Mouse (Mus musculus) ES-CJ7 (cell line): ENCODE measurements around the gene Cmip.
A peak's percentile ranks its signal among the peaks of the same experiment; 100 is the strongest.

ENCODE experiments used
- DNase-seq: peaks from one replicate; pipeline ENCODE4 v3.0.0; 2011; ENCODE audit warnings: low read depth, low spot score

Gene Cmip

DNA sequence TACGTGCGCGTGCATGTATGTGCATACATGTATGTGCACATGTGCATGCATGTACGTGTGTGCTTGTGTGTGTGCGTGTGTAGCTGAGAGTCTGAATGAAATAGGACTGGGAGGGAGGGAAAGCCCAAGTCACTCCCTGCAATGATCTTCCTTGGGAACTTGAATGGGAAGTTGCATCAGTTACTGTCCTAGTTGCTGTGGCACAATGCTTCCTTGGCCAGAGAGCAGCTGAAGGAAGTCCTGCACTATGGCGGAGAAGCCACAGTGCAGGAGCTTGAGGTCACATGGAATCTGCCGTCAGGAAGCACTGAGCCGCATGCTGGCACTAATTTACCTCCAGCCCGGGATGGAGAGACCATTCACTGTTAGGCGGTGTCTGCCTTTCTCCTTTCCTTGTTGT, 37.9 kb downstream of the Cmip start:
- no peak for DNase-seq

DNA sequence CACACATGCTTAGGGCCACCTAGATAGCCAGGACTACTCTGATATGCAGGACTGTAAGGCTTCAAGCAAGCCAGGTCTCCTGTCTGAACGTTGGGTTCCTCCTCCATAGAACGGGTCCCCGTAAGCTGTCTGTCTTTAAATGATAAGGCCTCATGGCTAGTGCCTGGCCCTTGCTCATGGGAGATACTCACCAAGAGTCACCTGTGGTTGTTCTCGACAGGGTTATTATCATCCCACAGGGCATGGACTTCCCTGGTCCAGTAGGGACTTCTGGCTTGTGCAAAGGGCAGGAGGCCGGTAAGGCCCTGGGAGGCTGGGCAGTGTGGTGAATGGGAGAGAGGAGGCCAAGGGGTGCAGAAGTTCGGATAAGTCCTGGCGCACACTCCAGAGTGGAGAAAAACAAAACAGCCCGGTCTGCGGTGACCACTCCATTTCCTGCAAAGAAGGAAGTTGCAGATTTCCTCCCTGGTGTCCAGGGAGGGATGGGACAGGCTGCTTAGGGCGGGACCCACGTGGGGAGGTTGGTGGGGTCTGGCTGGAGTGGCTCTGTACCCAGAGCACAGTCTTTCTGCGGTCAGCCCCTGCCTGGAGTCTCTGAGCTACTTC, 41.2 kb downstream of the Cmip start:
- DNase-seq, result no peak

DNA sequence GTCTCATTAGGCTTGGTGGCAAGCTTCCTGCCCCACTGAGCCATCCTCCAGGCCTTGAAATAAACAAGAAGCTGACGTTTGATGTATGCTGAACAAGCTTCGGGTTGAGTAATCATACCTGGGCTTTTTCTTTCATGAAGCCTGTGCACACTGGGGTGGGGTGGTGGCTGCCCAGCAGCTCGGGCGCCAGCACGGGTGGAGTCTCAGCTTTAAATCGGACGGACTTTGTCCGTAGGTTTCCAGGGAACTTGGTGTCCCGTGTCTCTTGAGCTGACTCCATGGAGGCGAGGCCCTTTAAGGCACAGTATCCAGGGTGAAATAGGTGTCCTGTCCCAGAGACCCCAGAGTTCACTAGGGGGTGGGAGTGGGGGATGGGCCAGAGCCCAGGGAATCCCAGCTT, 42.3 kb downstream of the Cmip start:
- no peak for DNase-seq

DNA sequence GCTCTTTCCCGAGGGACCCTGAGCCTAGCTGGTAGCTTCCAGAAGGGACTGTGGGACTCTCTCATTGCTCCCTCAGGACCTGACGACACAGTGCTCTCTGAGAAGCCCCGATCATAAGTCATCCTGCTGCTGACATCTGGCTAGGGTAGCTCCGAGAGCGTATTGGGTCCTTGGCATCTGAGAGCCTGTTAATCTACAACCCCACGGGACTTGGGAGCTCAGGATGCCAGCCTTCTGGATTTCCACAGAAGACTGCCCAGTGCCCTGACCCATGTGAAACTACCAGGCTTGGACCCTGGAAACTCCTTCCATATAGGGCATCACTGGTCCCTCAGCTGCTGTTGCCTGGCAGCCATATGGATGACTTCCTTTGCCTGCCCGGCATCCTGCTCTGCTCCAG, 43.3 kb downstream of the Cmip start:
- no peak for DNase-seq

DNA sequence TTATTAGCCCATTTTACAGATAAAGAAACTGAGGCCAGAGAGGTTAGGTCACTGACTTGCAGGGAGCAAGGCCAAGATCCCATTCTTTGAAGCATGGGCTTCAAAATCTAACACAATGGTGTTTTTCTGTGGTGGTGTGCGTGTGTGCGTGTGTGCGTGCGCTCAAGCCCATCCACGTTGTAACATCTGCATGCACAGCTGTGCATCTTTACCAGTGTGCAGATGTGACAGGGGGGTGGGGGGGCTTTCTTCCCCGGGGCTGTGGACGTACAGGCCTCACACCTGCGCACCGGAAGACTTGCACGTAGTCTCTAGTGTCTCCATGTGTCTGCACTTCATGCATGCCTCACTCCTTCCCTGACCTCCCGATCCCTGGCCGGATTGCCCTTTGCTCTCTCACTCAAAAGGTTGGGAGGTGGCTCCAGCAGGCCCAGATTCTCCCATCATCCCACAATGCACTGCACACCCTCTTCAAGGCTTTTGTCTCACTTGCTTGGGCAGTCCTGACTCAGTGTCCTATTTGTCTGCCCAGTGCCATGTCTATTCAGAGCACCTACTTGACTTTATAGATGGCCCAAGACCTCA, 44.7 kb downstream of the Cmip start:
- no peak for DNase-seq

DNA sequence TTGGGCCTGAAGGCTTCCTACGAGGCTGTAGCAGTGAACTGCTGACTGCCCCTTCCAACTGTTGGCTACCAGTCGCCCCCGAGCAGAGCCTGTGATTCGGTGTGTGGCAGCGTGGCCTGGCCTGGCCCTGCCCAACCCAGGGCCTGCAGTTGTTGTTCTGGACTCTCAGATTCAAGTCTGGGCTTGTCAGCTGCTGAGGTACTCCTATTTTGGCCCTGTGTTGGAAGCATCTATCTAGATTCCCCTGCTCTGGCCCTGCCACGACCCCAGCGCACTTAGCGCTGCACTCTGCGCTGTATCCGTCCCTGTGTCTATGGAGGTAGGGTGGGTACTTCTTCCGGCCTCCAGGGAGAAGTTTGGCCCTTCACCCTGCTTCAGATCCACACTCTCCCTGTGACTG, 45.2 kb downstream of the Cmip start:
- DNase-seq, result no peak

DNA sequence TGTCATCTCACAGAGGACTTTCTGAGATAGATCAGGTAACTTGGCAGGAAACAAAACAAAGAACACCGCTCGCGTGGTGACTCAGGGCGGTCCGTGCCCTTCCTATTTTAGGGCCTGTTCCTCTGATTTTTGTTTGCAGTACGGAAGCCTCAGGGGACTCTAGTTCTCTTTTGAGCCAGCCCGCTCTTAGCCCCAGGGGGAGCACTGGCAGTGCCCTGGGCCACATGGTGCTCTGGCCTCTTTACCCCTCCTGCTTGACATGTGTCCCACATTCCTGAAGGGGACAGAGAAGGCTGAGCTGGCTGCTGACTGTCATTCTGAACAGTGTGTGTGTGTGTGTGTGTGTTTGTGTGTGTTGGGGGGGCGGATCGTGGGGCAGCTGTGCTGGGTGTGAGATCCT, 46.8 kb downstream of the Cmip start:
- DNase-seq, result no peak

DNA sequence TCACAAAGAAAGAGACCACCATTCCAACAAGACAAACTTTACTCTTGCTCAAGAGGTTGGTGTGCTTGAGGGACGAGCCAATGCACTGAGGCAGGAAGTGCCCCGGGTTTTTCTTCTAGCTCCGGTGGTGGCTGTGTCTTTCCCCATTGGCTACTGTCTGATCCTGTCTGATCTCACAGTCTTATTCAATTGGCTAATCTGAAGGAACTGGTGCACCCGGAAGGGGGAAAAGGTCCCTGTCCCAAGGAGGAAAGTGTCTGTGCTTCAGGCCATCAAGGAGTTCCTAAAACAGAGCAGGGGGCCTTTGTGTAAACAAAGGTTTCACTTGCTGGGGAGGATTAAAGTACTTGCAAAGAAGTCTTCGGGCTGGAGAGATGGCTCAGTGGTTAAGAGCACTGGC, 48.5 kb downstream of the Cmip start:
- peak; percentile 63 for DNase-seq

DNA sequence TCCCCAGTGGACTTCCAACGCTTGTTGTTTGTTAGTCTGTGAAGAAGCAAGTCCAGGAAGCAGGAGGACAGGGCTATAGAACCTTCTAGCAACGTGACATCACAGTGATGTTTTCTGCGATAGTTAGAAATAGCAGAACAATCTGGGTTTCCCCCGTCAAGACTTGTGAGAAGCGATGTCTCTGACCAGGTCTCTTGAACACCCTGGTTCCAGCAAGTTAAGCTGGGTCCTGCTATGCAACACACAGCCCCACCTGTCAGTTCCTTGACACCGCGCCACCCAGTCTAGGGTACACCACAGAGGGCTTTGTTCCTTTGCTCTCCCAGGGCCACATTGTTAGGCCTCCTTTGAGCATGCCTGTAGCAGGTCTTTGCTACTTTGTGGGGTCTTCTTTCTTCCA, 49.9 kb downstream of the Cmip start:
- no peak for DNase-seq

DNA sequence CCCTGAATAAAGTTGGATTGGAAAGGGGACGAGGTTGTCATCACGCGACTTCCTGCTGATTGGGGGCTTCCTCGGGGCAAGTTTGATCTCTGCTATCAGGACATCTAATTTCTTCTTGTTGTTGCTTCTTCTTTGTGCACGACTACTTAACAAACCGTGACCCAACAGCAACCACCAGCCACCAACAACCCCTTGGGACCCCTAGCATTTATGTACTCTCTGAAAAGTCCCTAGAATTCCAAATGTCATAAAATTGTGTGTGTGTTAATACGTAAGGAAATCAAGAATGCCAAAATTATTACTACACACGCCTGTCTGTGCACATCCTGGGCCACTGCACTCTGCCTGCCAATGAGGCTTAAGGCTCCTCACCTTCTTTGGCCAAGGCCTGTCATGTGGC, 50.4 kb downstream of the Cmip start:
- DNase-seq, result no peak

DNA sequence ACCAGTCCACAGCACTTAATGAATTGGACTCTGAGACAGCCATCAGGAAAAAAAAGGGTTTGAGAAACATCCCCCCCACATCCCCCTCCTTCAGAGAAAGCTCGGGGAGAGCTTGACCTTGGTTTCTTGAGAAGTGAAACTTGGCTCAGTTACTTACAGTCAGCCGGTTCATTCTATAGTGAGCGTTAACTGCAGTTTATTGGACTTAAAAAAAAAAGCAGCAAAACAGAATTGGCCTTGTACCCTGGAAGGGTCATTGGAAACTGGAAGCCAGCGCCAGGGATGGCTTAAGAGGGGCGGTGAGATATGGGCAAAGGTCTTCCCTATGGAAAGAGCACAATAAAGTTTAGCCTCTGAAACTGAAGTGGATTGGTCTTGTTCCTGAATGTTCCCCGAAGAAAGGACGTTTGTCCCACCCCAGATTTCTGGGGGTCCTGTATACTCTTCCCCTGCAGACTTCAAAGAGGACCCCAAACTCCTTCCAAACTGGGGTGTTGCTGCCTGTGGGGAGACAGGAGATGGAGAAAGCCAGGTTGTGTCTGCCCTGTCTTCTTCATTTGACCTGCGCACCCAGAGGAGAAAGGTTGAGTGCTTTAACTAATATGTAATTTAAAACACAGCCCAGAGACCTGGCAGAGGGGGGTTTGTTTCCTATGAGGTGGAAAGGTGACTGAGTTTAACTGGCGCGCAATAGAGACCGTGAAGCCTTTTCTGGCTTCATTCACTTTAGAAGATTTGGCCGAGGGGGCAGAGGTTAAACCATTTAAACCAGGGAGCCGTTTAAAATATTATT, 51.6 kb downstream of the Cmip start:
- DNase-seq, result no peak

DNA sequence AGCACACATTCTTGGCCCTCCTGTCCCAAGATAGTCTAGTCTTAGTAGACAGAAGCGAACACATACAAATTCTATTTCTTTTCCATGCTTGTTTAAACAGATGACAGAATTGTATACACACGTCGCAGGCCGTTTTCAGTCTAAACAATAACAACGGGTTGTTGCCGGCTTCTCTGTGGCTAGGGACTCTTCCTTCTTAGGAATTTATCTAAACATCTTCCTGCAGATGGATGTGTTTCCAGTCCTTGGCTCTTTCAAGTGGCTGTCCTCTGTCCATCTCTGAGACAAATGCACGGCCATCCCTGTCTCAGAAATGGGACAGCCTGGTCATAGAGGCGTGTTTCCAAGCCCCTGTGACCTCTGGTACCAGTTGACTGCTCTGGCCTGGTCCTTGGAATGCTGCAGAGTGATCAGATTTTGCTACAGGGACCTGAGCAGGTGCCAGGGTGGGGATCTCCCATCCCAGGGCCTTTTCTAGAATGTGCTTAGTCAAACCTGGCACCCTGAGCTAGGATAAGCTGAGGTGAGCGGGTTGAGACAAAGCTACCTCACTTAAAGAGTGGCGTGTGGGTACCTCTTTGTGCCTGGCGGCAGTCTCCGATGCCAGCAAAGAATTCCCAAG, 52.9 kb downstream of the Cmip start:
- DNase-seq, result no peak

DNA sequence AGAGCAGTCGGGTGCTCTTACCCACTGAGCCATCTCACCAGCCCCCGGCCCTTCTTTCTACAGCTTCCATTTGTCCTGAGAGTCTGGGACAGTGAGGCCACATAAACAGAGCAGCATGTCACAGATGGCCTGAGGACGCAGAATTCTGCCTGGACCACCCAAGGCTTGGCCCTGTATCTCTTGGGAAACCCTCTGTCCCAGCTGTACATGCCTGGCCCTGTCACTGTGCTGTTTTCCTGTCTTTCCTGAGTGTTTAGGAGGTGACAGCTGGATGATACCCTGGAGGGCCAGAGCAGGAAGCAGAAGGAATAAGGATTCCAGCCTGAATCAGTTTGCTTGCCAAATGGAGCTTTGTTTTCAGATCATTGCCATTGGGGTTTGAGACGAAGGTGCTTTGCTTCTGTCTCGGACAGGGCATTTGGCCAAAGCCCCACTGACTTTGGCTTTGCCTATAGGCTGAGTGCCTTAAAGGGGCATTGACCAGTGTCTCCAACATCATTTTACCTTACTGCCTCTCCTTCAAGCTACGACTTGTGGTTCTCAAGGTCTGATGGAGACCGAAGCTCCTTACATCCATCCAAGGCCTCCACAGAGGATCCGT, 54.2 kb downstream of the Cmip start:
- DNase-seq, result no peak

DNA sequence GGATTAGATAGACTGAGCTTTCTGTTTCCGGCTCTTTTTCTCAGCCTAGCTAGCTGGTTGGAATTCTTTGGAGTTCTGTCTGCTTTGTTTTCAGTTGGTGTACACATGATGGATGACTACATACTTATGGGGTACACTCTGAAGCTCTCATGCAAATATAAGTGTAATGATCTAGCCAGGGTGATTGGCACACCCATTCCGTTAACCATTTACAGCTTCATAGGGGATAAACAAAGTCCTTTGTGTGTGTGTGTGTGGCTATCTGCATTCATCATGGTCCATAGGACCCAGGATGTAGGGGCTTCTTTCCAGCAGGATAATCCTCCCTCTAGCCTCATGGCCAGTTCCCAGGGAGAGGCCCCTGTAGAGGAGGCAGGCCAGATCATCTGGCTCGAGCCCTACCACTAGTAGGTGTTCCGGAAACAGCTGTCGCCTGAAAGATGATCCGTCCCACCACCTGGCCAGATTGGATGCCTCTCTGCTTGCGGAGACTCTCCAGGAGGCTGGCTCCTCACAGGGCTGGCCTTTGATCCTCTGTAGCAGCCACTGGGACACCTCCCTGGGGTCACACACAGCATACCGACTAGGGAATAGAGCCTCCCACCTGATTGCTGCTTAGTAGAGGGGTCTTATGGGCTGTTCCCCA, 57.6 kb downstream of the Cmip start:
- peak; percentile 56 for DNase-seq

DNA sequence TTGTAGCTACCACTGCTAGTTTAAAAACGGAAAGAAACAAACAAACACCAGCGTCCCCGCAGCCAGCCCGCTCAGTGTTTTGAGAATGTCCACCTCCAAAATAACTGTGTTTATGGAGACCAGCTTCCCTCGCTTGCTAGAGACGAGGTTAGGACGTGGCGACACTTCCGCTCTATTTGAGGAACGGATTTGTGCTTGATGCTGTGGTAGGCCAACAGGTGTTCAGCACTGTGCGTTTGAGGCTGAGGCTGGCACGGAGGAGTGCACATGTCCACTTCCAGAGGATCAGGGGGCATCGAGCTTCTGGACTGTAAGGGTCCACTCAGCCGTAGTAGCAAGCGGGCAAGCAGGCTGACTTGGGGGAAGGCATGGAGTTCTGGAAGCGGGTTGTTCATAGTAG, 58.9 kb downstream of the Cmip start:
- no peak for DNase-seq

DNA sequence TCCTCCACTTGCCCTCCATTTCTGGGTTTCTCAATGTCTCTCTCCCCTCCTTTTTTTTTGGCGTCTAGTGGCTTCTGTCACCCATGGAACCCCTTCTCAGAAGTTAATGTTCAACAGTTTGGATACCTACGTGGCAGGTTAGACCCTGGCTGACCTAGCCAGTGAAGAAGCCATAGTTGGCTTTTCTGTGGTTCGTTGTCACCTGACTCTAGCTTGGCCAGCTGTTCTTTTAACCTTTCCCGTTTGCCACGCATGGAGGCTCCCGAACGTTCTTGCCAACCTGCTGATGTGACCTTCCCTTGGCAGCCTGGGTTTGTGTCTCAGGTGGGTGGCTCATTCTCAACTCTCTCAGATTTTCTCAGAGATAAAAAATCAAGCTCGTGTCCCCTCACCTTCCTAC, 60.6 kb downstream of the Cmip start:
- DNase-seq, result no peak

DNA sequence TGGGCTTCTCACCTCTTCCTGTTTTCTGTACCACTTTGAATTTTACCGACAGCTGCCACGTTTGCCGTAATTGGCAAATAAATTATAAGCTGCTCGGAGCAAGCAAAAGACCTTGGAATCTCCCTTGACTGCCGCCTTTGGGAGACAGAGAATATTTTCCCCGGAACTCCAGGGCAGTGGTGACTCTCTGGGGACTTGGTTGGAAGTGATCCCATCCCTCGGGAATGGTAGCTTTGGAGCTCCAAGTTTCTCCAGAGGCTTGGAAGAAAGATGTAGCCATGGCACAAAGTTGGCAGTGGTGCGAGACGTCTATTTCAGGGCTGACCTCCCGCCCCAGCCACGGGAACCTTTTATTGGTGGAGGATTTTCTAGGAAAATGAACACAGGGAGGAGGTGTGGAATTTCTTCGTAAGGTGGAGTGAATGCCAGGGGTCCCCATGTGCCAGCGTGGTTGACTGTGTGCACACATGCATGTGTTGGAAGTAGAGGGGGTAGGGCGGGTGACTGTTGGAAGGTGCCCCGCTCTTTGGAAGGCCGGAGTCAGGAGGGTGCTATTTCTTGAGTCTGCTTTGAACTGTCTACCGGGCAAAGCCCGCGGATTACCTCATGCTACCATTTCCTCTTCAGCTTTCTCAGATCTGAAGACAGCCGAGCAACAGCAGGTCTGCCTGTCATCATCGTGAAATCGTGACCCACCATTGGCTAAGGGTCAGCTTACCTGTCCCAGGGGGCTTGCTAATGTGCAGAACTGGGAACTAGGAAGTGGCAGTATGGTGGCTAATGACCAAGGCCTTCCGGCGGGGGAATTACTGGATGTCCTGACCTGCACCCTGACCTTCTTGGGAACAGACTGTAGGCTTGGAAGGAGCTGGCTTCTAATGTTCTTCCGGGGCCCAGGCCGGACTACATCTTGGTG, 62.3 kb downstream of the Cmip start:
- no peak for DNase-seq

DNA sequence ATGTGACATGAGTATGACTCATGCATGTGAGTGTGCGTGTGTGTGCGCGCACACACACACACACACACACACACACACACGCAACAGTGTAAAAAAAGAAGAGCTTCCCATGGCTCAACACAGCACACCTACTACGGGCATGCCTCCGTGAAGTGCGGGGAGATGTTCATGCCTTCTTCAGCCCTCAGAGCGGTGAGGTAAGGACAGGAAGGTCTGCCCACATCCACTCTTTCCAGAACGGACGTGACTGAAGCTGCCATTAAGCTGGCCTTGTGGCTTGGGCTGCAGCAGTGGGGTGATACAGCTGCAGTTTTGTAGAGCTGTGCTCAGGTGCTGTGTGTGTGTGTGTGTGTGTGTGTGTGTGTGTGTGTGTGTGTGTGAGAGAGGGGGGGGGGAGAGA, 63.8 kb downstream of the Cmip start:
- no peak for DNase-seq

DNA sequence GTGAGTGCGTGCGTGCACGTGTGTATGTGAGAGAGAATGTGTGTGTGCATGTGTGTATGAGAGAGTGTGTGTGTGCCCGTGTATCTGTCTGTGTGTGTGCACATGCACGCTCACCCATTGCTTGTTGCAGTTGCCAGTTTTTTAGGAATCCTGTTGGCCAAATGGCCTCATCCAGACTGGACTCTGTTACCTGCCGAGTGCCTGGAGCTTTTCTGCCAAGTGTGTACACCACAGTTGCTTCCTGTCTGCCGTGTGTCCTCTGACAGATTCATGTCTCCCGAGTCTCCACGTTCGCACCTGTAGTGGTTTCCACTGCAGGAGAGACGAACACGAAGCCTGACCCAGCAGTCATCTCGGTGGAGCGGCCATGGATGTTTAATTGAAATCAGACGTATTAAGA, 64.4 kb downstream of the Cmip start:
- no peak for DNase-seq

DNA sequence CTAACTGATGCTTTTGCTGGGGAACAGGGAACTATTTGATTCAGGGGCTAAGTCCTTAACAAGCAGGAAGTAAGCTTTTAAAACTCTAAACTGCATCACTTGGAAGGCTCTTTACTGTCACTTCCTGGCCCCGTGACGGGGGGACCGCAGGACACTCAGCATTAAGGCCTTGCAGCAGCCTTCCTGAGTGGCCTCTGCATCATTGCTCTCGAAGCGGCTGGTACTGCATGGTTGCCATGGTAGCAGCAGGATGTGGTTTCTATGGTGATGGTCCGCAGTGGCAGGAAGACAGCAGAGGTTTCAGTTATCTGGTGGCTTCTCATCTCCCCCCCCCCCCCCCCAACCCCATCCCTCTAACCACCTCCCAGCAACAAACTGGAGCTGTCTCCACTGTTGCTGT, 65.2 kb downstream of the Cmip start:
- DNase-seq, result no peak
